Mouse (Mus musculus) fat pad, adult 2 months (tissue): ENCODE measurements around the gene Gm49630.
"Not testable (repeated sequence)": the region's sequence is repeated elsewhere in the genome, so short reads cannot be mapped to it uniquely, and the experiment has no call there.

Source experiments
- DNase-seq: peaks from one replicate; pipeline ENCODE4 v3.0.0-alpha.2; 2011; ENCODE audit warnings: low read depth, low spot score; ENCODE audit errors: extremely low read depth

The Gm49630 gene

DNA sequence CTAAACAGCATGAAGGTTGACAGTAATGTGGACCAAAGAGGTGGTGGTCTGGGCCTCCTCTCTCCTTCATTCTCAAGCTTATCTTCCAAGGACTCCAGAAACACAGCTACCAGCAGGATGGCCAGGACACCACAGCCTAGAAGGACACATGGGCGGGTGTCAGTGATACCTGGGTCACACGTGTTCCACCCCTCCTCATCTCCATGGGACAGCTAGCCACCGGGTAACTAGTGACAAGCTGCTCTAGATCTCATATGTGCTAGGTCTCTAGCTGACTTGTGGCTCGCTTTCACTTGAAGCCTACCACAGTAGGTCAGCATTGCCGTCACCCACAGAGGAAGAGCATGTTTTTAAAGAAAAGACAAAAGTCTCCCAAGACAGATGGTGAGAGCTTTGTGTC lies at the start of gene Gm49630:
Gene Gm49630, minus strand, starts transcription at position 101 of the 400 bp plus-strand sequence.
- not testable (repeated sequence) for DNase-seq

DNA sequence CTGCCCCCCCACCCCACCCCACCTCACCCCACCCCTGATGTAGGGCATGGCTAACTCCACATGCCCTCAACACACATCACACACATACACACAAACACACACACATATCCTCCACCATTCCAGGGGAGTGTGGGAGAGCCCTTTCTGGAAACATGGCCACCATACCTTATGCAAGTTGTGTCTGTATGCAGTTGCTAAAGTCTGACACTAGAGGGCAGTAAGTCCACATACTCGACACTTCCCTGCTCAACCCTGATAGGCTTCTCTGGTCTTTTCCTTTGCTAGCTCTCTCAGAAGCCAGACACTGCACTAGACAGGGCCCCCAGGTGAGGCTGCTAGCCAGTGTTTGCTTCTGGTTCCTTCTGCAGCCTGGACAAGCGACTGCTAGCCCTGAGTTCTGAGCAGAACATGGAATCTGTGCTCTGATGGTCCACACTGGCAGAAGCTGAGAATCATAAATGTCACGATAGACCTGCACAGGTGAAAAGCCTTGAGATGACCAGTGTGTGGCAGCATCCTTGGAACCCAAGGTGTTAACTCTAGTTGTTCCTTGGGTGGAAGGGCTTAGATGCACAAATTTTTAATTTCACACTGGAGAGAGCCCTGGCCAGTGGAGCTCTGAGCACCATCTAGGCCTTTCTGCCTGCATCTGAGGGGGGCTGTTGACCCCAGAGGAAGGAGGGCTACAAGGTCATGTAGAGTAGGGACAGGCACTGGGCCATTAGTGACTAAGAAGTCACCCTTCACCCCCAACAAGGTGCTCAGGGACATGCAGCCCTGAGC lies 48.6 kb upstream of the Gm49630 start:
- DNase-seq = not testable (repeated sequence)

DNA sequence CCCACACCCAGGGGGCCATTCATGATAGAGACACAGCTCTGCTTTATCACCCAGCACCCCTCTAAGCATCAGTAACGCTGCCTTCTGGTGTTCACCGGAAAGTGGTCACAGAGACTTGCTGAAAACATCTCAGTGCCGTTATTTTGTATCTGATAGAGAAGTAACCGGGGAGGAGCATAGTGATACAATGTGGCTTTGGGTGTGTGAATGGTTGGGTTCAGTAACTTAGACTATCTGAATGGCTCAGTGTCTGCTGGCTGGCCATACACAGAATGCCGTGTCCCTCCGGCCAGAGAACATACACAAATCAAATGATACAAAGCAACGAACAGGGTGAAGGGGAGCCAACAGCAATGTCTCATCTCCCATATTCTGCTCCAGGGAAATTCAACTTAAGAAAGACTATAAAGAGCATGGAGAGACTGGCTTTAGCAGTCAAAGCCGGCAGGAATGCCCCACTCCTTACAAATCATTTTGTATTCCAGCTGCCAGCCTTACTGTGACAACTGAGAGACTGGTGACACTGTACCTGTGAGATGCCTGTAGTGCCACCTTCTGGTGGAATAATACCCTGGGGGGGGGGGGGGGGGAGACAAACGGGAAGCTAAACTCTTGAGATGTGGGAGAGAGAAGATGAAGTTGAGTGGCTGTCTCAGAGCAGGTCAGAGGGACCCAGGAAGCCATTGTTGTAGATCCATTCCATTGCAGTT lies 43.0 kb upstream of the Gm49630 start:
- not testable (repeated sequence) for DNase-seq

DNA sequence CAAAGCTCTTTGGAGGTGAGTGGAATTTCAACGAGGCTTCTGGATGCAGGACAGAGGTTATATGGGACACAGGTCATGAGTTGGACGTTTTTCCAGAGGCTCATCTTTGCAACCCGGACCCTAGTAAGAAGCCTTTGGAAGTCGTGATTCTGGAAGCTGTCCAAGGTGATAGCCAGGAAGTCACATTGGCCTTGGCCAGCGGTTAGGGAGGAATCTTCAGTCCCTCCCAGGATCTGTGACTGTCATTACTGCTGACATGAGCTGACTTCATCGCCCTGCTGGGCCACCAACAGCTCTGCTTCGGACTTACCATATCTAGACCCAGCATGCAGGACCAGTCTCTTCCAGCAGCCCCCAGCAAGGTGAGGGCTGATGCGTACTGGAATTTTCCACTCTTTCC lies 41.6 kb upstream of the Gm49630 start:
- not testable (repeated sequence) for DNase-seq

DNA sequence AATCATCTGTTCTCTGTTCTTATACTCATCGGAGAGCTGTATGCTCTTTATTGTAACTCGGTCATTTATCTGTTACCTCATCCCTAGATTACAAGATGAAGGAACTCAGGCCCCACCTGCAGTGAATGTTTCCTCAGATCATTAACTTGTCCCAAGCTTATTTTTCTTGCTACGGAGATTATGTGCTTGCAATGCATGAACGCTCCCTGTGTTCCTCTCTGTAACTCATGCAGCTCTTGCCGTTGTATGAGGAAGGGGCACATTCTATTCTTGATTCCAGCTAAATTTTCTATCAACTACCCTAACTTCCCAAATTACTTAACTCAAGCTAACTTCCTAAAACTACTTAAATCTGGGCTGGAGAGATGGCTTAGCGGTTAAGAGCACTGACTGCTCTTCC lies 28.0 kb upstream of the Gm49630 start:
- not testable (repeated sequence) for DNase-seq

DNA sequence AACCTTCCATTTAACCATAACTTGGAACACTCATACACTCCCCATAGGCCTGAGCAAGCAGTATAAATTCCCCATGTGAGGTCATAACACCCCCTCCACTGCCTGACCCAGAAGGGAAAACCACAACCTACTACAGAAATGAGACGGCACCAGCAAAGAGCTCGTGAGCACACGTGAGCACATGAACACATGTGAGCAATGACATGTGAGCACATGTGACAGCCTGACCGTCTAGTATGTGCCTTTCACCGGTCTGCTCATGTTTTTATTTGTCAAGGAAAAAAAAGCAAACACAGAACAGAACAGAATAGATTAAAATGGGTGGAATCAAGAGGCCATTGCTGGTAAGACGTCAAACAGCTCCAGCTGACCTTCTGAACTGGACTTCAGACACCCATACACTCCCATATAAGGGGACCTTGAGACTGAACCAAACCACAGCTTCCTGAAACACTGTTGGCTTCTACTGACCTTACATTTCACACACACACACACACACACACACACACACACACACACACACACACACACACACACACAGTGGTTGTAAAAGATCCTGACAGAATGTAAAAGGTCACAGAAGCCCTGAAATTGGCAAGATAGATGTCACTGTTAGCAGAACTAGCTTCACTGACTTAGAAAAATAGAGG lies 26.5 kb upstream of the Gm49630 start:
- DNase-seq = not testable (repeated sequence)

DNA sequence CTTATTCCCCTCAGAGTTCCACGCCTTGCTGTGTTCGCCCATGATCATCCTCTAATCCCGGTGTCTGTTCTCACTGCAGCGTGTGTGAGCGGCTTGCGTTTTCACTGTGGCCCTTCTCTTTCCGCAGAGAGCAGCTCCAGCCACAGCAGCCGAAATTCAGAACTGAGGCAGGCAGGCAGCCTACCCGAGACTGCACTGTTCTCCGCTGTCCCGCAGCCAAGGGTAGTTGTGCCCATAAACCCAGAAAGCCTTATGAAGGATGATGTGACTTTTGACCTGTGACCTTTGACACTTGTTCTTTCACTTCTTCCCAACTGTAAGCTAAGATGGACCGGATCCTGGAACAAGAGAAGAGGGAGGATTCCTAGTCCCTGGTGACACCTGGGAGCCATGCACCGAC lies 25.3 kb upstream of the Gm49630 start:
- not testable (repeated sequence) for DNase-seq

DNA sequence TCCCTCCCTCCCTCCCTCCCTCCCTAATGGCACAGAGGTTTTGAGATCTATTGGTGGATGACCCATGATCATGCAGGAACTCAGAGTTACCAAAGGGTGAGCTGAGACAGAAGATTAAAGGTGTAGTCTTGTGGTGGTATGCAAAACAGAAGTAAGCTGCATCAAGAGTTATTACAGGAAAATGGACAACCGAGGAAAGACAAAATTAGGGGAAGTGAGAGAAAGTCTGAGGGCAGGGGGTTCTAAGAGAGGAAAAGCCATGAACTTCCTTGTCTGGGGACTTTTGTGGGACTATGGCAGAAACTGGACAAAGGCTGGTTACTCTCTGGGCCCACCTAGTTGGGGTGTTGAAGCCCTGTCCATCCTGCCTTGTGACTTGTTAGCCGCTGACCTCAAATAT lies 24.5 kb upstream of the Gm49630 start:
- DNase-seq = not testable (repeated sequence)

DNA sequence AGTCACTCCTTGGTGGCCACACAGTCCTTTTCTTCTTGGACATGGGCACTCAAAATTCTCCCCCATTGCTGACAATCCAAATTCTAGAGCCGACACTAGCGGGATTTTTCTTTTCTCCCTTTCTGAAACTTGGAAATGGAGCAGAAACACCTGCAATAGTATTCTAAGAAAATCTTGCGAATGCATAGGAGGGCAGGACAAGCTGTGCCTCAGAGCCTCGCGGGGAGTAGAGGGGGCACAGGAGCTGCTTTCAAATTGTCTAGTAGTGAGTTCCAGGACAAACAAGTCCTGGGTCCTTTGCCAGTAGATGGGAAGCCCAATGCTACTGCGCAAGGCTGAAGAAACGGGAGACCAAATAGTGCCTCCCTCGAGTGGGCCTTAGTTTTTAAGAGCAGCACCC lies 23.9 kb upstream of the Gm49630 start:
- not testable (repeated sequence) for DNase-seq

DNA sequence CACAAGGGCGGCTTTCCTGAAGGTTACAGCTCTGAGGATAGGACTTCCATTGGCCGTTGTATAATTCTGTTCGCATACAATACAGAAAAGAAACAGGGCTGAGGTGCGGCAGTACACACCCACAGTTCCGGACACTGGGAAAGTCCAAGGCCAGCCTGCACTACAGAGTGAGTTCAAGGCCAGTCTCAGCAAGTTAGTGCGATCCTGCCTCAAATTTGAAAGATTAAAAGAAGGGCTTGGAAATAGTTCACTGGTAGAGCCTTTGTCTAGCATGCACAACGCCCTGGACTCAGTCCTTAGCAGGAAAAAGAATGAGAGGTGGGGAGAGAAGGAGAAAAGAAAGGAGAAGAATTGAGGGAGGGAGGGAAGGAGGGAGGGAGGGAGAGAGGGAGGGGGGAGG lies 23.3 kb upstream of the Gm49630 start:
- not testable (repeated sequence) for DNase-seq

DNA sequence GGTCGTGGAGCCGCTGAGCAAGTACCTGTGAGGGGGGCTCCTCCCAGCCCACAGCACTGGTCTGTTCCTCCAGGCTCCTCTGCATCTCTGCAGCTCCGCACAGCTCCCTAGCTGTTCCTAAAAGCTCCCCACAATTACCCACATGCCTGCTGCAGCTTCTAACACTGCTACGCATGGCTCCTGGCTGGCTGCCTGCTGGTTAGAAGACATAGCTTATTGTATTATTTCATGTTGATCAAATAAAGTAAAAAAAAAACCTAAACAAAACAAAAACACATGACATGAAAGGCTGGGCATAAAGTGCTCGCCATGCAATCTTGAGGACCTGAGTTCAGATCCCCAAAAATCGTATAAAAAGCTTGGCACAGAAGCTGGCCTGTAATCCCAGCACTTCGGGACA lies 18.1 kb upstream of the Gm49630 start:
- not testable (repeated sequence) for DNase-seq

DNA sequence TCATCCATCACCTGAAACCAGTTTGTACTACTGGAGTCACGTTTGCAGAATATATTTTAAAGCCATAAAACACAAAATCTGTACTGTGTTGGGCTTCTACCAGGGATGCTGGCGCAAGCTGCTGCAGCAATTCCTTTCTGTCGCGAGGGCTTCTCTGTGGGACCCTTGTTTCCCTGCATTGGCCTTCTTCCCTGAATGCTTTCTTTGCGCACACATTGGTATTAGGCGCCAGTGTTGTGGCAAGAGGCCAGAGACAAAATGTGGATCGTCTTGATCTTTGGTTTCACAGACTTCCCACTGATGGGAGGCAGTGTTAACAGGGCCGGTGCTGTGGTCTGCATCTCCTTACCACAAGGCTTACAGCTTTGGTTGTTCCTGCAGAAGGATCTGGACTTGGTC lies 17.2 kb upstream of the Gm49630 start:
- not testable (repeated sequence) for DNase-seq

DNA sequence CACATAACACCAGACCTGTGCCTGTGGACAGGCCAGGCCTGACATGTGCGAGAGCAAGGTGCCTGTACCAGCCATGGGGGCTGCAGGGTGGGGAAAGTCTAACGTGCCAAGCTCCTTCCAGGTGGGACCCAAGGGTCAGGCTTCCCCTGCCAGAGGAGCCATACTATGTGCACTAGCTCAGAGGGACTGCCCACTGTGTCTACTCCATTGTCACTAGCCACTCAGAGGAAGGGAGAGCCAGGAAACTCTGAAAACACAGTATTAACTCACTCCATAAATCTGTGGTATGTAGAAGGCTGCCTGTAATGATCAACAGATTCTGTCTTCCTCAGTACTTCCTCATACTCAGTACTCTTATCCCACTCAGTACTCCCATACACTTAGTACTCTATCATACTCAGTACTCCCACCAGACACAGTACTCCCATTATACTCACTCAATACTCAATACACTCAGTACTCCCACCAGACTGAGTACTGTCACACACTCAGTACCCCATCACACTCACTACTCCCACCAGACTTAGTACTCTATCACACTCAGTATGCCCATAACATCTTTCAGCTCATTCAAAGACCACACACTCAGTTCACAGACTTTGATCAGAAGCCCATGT lies 16.7 kb upstream of the Gm49630 start:
- DNase-seq = not testable (repeated sequence)

DNA sequence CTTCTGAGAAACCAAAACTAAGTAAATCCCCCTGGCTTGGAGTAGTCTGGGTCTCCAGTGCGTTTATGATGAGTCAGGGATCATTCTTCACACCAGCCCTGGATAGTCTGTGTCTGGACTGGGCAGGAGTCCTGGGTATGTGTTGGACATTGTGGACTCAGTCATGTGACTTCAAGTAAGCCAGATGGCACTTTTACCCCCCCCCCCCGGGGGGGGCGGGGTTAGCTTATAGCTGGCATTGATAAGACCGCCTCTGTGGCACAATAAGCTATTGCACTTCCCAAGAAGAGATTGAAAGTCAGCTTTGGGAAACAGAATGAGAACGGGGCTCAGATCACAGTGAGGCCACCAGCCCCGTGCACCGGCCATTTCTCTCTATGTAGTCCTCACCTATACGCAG lies 14.2 kb upstream of the Gm49630 start:
- not testable (repeated sequence) for DNase-seq

DNA sequence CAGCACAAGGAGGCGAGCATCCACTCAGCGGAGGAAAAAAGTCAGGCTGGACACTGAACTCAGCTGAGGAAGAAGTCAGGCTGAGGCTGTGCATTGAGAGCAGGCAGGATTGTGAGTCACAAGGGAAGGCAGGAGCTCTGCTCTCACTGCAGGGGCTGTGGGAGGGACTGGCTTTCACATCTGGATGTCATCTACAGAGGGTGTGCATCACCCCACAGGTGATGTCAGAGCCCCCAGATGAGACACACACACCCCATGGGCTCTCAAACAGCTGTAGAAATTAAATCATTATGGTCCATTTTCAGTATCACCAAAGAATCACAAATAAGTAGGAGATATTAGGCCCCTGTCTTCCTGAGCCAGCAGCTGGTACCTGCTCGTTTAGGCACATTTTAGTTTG lies 13.6 kb upstream of the Gm49630 start, which contains the start of gene Unc93a2:
Gene Unc93a2, minus strand, starts transcription at position 101 of the 400 bp plus-strand sequence.
- not testable (repeated sequence) for DNase-seq

DNA sequence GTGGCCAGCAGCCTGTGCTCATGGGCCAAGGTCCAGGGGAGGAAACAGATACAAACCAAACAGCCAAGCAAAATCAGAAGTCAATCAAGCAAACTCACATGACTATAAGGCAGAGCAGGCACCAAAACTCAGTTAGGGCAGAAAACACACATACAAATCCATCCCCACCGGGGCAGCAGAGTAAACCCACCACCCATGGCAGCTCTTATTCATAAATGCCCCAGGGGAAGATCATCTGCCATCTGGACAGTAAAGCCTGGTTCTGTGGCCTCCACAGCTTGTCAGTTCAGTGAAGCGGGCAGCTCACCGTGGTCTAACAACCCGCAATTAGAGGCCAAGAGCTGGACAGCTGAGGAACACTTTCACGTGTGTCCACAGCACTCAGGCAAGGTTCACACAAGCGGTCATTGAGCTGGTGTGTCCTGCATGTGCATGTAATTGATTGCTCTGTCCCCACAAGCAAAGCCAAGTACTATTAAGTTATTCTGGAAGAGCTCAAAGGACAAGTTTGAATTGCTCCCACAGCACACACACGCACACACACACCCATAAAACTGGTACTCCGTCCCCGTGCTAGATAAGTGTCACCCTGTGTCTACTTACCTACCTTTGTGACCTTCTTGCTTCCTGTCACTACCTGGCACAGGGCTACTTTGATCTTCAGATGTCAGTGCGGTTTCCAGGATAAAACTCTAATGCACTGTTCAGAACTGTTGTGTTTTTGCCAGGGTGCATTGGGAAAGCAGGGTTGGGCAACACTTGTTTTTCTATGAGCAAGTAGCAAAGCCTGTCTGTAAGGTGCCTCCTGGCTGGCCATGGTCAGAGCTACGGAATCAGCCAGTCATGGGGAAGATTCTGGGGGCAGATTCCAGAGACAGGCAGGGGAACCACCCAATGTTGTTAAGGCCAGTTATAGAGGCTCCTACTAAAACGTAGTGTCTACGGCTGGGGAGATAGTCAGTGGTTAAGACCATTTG lies 11.7 kb upstream of the Gm49630 start:
- DNase-seq = not testable (repeated sequence)

DNA sequence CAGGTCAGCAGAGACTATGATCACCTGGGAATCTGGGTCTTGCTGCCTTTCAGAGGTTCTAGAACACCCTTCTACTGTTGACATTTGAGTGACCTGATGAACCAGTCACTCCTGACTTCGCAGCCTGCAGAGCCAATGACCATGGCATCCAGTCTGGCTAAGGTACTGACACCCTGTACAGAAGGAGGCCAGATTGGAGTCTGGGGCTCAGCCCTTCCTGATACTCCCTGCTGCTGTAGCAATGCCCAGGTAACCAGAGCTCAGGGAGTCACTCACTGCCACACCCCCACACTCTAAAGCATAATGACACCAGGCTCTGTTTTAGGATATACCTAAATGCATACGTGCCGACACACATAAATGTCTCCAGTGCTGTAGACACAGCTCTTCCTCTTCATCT lies 10.9 kb upstream of the Gm49630 start:
- DNase-seq = not testable (repeated sequence)

DNA sequence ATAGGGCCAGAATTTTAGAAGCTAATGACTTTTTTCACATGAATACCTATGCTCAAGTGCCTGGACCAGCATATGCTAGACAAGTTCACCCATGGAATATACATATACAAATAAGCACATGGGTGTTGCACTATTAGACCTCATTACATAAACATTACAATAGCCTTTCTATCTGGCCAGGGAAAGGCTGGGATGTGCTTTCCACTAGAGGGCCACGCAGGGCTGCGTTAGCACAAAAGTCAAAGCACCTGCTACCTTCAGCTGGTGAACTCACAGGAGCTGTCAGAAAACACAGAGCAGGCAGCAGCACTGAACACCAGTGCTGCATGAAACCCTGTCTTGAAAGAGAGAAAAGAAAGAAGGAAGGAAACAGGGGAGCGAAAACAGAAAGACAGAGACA lies 6.1 kb upstream of the Gm49630 start:
- not testable (repeated sequence) for DNase-seq

DNA sequence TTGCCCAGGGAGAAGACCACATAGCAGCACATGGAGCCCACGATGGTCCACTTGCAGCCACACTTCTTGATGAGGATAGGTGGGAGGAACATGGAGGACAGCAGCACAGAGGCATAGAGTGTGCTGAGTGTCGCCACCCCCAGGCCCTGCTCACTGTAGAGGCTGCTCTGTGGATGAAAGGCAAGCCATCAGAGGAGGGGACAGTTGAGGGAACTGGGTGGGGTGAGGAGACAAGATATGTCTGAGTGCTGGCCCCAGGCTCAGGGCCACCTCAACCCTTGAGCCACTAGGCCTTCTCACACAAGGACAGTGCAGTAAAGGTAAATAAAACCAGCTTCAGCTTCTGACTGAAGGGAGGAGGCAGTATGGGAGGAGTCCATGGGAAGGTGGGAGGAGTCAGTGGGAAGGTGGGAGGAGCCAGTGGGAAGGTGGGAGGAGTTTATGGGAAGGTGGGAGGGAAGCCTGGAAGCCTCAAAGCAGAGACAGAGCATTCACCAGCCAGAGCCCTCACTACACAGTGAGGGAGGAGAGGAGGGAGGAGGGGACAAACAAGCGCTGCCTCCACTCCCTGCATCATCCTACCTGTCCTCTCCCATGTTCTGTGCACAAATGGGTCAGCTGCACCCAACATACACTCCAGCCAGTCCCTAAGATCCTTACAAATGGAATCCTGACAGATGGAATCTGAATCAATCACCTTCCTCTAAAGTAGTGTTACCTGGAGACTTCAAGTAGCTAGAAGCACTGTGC lies 5.3 kb upstream of the Gm49630 start:
- DNase-seq = not testable (repeated sequence)
